27 mouse cellular contexts compared by ENCODE assay signal in genomic region chr1:156972391-156972790, GRCm38 (mm10). TPM values are rescaled to one million over a fixed set of nuclear protein-coding genes. Genes with fewer than 3 reads are reported as not detected.
DNase-seq lines count a peak whose midpoint lies in the region; ATAC-seq and TF ChIP-seq lines count a peak whose summit lies in the region.
"Had no signal": no experiment of that assay in that cellular context is flagged by ENCODE, and none has a peak within 500 bp of the region (broad histone marks: within the 10 kb centered on the region; RNA-seq: fewer than 3 reads in every experiment).

No protein-coding gene starts in this region.

- no peaks in the 10 kb centered on the region for H3K9me3 ChIP-seq in liver, embryonic 14.5 days (ENCODE audit: control insufficient read depth, low read length)
- no peaks in the 10 kb centered on the region for H3K9me3 ChIP-seq in liver, postnatal 0 days (ENCODE audit: low read length)
- no peaks in the 10 kb centered on the region for H3K9me3 ChIP-seq in MEL (replicated peaks; ENCODE audit: insufficient read depth, low read length)
- H3K9me3 ChIP-seq: embryonic facial prominence, embryonic 13.5 days; embryonic facial prominence, embryonic 15.5 days; forebrain, embryonic 12.5 days had no signal

- peak; percentile 37; the same call in 1 of the 2 replicates for TF ChIP-seq EP300 in liver, embryonic 14.5 days (IDR thresholded peaks at IDR 0.05; ENCODE audit: low read depth)
- no peak for TF ChIP-seq EP300 in liver, postnatal 0 days (IDR thresholded peaks at IDR 0.05; ENCODE audit: low read depth)
- peak; percentile 72 to 79 for TF ChIP-seq EP300 in MEL (IDR thresholded peaks at IDR 0.05; ENCODE audit: low read depth in 1 of 2, low read length in 2 of 2)

- H3K79me2 ChIP-seq in MEL (ENCODE audit: control insufficient read depth, insufficient read depth, low read length, poor library complexity), result no peaks in the 10 kb centered on the region

- H3K4me1 ChIP-seq in liver, embryonic 14.5 days (replicated peaks; ENCODE audit: control insufficient read depth in 2 of 2, insufficient read depth in 2 of 2, low read length in 1 of 2), result peaks cover 16 to 24% of the 10 kb centered on the region in 2 experiments
- H3K4me1 ChIP-seq in liver, postnatal 0 days (ENCODE audit: insufficient read depth), result peaks cover 10% of the 10 kb centered on the region; the same call in 1 of the 2 replicates
- peaks cover 5 to 21% of the 10 kb centered on the region in 2 experiments for H3K4me1 ChIP-seq in MEL (ENCODE audit: control insufficient read depth in 1 of 2, insufficient read depth in 2 of 2, low read length in 2 of 2)
- H3K4me1 ChIP-seq: embryonic facial prominence, embryonic 13.5 days; embryonic facial prominence, embryonic 15.5 days; forebrain, embryonic 10.5 days; forebrain, embryonic 12.5 days had no signal

- H3K9ac ChIP-seq in liver, embryonic 14.5 days (replicated peaks), result no peak overlapping the region
- no peak overlapping the region for H3K9ac ChIP-seq in liver, postnatal 0 days (replicated peaks)
- H3K9ac ChIP-seq in MEL (ENCODE audit: control insufficient read depth, low read depth, low read length, poor library complexity, severe bottlenecking), result no peak overlapping the region
- H3K9ac ChIP-seq: embryonic facial prominence, embryonic 13.5 days; embryonic facial prominence, embryonic 15.5 days; forebrain, embryonic 12.5 days had no signal

- H3K4me2 ChIP-seq in liver, embryonic 14.5 days (ENCODE audit: low read depth), result no peak overlapping the region
- no peak overlapping the region for H3K4me2 ChIP-seq in liver, postnatal 0 days (ENCODE audit: low read depth, low read length)
- H3K4me2 ChIP-seq: embryonic facial prominence, embryonic 13.5 days; embryonic facial prominence, embryonic 15.5 days; forebrain, embryonic 12.5 days had no signal

- TF ChIP-seq CTCF in liver, embryonic 14.5 days (IDR thresholded peaks at IDR 0.05; ENCODE audit: low read depth), result no peak
- TF ChIP-seq CTCF in liver, postnatal 0 days (IDR thresholded peaks at IDR 0.05; ENCODE audit: low read depth), result no peak
- no peak for TF ChIP-seq CTCF in MEL (IDR thresholded peaks at IDR 0.05 in 2 of 3, conservative IDR thresholded peaks at IDR 0.05 in 1 of 3; ENCODE audit: control insufficient read depth in 1 of 3, insufficient read depth in 1 of 3, low read depth in 2 of 3, low read length in 3 of 3, poor library complexity in 1 of 3, severe bottlenecking in 1 of 3)

- no peak for TF ChIP-seq RAD21 in MEL (IDR thresholded peaks at IDR 0.05; ENCODE audit: low read depth, low read length)

- H3K4me3 ChIP-seq in liver, embryonic 14.5 days (ENCODE audit: insufficient read depth in 1 of 2, low read depth in 2 of 2, low read length in 2 of 2), result no peak overlapping the region
- no peak overlapping the region for H3K4me3 ChIP-seq in liver, postnatal 0 days (ENCODE audit: low read depth, low read length)
- H3K4me3 ChIP-seq in MEL (ENCODE audit: control insufficient read depth in 1 of 2, insufficient read depth in 1 of 2, low read depth in 2 of 2, low read length in 2 of 2), result no peak overlapping the region
- H3K4me3 ChIP-seq: embryonic facial prominence, embryonic 13.5 days; embryonic facial prominence, embryonic 15.5 days; erythroblast, embryonic 14.5 days; forebrain, embryonic 10.5 days; forebrain, embryonic 12.5 days had no signal

- H3K27me3 ChIP-seq in liver, embryonic 14.5 days (ENCODE audit: control insufficient read depth, insufficient read depth, low read length), result no peaks in the 10 kb centered on the region
- H3K27me3 ChIP-seq in liver, postnatal 0 days (ENCODE audit: insufficient read depth, low read length), result no peaks in the 10 kb centered on the region
- no peaks in the 10 kb centered on the region for H3K27me3 ChIP-seq in MEL (ENCODE audit: control insufficient read depth in 1 of 2, insufficient read depth in 2 of 2, low read length in 2 of 2)
- H3K27me3 ChIP-seq: CH12.LX; embryonic facial prominence, embryonic 13.5 days; embryonic facial prominence, embryonic 15.5 days; forebrain, embryonic 12.5 days; Patski had no signal

- no peak for ATAC-seq in liver, embryonic 14.5 days (ENCODE audit: insufficient read depth)
- no peak for ATAC-seq in liver, postnatal 0 days
- peak; percentile 68 for ATAC-seq in megakaryocyte progenitor cell, adult 5-6 weeks (replicated peaks; ENCODE audit: poor library complexity)
- ATAC-seq in monocyte, adult 5-6 weeks (replicated peaks; ENCODE audit: insufficient number of reproducible peaks, low FRiP score, low TSS enrichment, poor library complexity, severe bottlenecking), result no peak
- ATAC-seq: activated CD4-positive, CD25-positive, alpha-beta regulatory T cell, adult 4 months; CD4-positive, CD25-positive, alpha-beta regulatory T cell, adult 4 months; forebrain, embryonic 14.5 days; forebrain, embryonic 16.5 days; Patski had no signal

- H3K27ac ChIP-seq in liver, embryonic 14.5 days, result no peak overlapping the region
- no peak overlapping the region for H3K27ac ChIP-seq in liver, postnatal 0 days (ENCODE audit: low read depth)
- H3K27ac ChIP-seq in MEL (ENCODE audit: control insufficient read depth, low read depth, low read length), result no peak overlapping the region
- H3K27ac ChIP-seq: embryonic facial prominence, embryonic 13.5 days; embryonic facial prominence, embryonic 15.5 days; forebrain, embryonic 10.5 days; forebrain, embryonic 12.5 days had no signal

- 59% methylated on average over 4 of the region's 4 CpGs for WGBS in liver, embryonic 14.5 days (ENCODE audit: insufficient replicate concordance)
- WGBS in liver, postnatal 0 days (ENCODE audit: insufficient replicate concordance), result 64% methylated on average over 4 of the region's 4 CpGs

- no peaks in the 10 kb centered on the region for H3K36me3 ChIP-seq in liver, embryonic 14.5 days (replicated peaks; ENCODE audit: control insufficient read depth, insufficient read depth, low read depth)
- H3K36me3 ChIP-seq in liver, postnatal 0 days (replicated peaks; ENCODE audit: insufficient read depth, low read length), result no peaks in the 10 kb centered on the region
- H3K36me3 ChIP-seq in MEL (ENCODE audit: control insufficient read depth in 1 of 2, insufficient read depth in 2 of 2, low read length in 2 of 2), result peaks cover 0 to 13% of the 10 kb centered on the region in 2 experiments; a peak in 2 of 4 replicates
- H3K36me3 ChIP-seq: embryonic facial prominence, embryonic 13.5 days; embryonic facial prominence, embryonic 15.5 days; forebrain, embryonic 10.5 days; forebrain, embryonic 12.5 days had no signal

- no peak for TF ChIP-seq POLR2A in MEL (IDR thresholded peaks at IDR 0.05; ENCODE audit: control insufficient read depth in 1 of 2, insufficient read depth in 1 of 2, low read depth in 1 of 2, low read length in 2 of 2, poor library complexity in 1 of 2)

- no peak for DNase-seq in liver, embryonic 14.5 days (ENCODE audit: low read depth in 3 of 3, low spot score in 3 of 3)
- DNase-seq in liver, postnatal 0 days, result no peak
- DNase-seq in MEL (ENCODE audit: low read depth, low spot score), result peak; percentile 37
- no peak for DNase-seq in testis, postnatal 10 days (ENCODE audit: low spot score)
- no peak for DNase-seq in heart, adult 8-10 months (ENCODE audit: low spot score)
- DNase-seq: adrenal gland, adult 8-10 months; adrenal gland, postnatal 14 days; adrenal gland, postnatal 36 days; cerebellum, adult 11-12 months; cerebellum, adult 2 months; cerebellum, adult 9-10 months; cerebellum, postnatal 10 days; cerebellum, postnatal 25 days; embryo, embryonic 11 days had no signal

TF ChIP-seq in MEL, 35 proteins besides CTCF, POLR2A, EP300 and RAD21 (continues in another document):
- TF ChIP-seq MYC (IDR thresholded peaks at IDR 0.05; ENCODE audit: low read depth, low read length) (peak; percentile 35; the same call in 1 of the 2 replicates), ELF1 (IDR thresholded peaks at IDR 0.05; ENCODE audit: low read depth, low read length) (no peak), CHD2 (IDR thresholded peaks at IDR 0.05; ENCODE audit: low read length) (no peak), SMC3 (IDR thresholded peaks at IDR 0.05; ENCODE audit: low read depth, low read length) (no peak), TAL1 (IDR thresholded peaks at IDR 0.05; ENCODE audit: low read length) (peak; percentile 79), BHLHE40 (IDR thresholded peaks at IDR 0.05; ENCODE audit: borderline replicate concordance, low read depth, low read length) (no peak; the same call in 1 of the 2 replicates), JUND (IDR thresholded peaks at IDR 0.05; ENCODE audit: low read depth, low read length) (no peak), E2F4 (IDR thresholded peaks at IDR 0.05; ENCODE audit: borderline replicate concordance, low read depth, low read length) (no peak), USF2 (IDR thresholded peaks at IDR 0.05; ENCODE audit: borderline replicate concordance in 1 of 2, insufficient read depth in 1 of 2, low read depth in 1 of 2, low read length in 2 of 2) (no peak), MAX (IDR thresholded peaks at IDR 0.05; ENCODE audit: low read length) (no peak), NELFE (IDR thresholded peaks at IDR 0.05; ENCODE audit: low read depth, low read length) (no peak), ZKSCAN1 (IDR thresholded peaks at IDR 0.05; ENCODE audit: low read depth, low read length) (no peak), NRF1 (IDR thresholded peaks at IDR 0.05; ENCODE audit: insufficient read depth, low read depth, low read length, poor library complexity, severe bottlenecking) (no peak), MXI1 (IDR thresholded peaks at IDR 0.05; ENCODE audit: low read depth, low read length) (no peak), ZNF384 (IDR thresholded peaks at IDR 0.05; ENCODE audit: low read depth, low read length) (no peak), RCOR1 (IDR thresholded peaks at IDR 0.05; ENCODE audit: low read depth, low read length) (peak; percentile 94), ETS1 (IDR thresholded peaks at IDR 0.05; ENCODE audit: low read depth, low read length) (peak; percentile 57; the same call in 1 of the 2 replicates), POLR2AphosphoS5 (IDR thresholded peaks at IDR 0.05; ENCODE audit: borderline replicate concordance, low read depth, low read length) (no peak), HCFC1 (IDR thresholded peaks at IDR 0.05; ENCODE audit: low read depth, low read length) (no peak)

RNA-seq across cellular contexts. Expression of gene Ralgps2, which starts 33.0 kb away (rescaled TPM):
- 1.8 and 3.2 TPM in 2 replicates for polyA plus RNA-seq in liver, embryonic 14.5 days (2012; rRNA removed)
- polyA plus RNA-seq in liver, embryonic 14.5 days (2014; fragmentation: Nextera tagmentation; extraction: Ambion mirVana), result 12.8 and 13.5 TPM in 2 replicates
- polyA plus RNA-seq in liver, postnatal 0 days (2015; fragmentation: Nextera tagmentation; extraction: Ambion mirVana), result 25.6 and 26.4 TPM in 2 replicates
- 7.8 and 12.7 TPM in 2 replicates for total RNA-seq in MEL (2012; rRNA removed)
- 10 to 100 TPM in 1 of 2 experiments, not detected in 1; 16.4 TPM for polyA plus RNA-seq in MEL (2012; ENCODE audit: insufficient read depth in 1 of 2, insufficient read length in 2 of 2, low read depth in 1 of 2, low replicate concordance in 2 of 2, missing spikeins in 1 of 2)
- 12.8 and 19.5 TPM in 2 replicates for total RNA-seq in megakaryocyte progenitor cell, adult 5-6 weeks (2015)
- 32.5 and 34.0 TPM in 2 replicates for total RNA-seq in megakaryocyte progenitor cell, adult 5-6 weeks (2017)
- 60.9 to 69.7 TPM (median 65.5 TPM) in 3 replicates for total RNA-seq in monocyte, adult 5-6 weeks (2017)
- 10 to 100 TPM in 1 of 4 experiments, 1 to 10 TPM in 3; 6.4 to 11.8 (median 8.7) TPM for total RNA-seq in heart, adult 8-10 months (2022)
